Mouse (Mus musculus) kidney, adult 2 months (tissue): Measurements from ENCODE around the gene Nmral1.

Source experiments
- CTCF ChIP-seq: fragments of 200-500 bp; conservative IDR thresholded peaks from 2 replicates; pipeline ENCODE4 v1.5.1; 2011; ENCODE audit warnings: low read depth, mild to moderate bottlenecking, control low read depth, low read length, moderate library complexity, mixed read lengths; ENCODE audit not compliant: insufficient read depth, insufficient read length
- POLR2A ChIP-seq: fragments of 200-500 bp; IDR thresholded peaks from one replicate; pipeline ENCODE4 v1.6.1; 2011; ENCODE audit warnings: low read depth, low read length, control low read depth

DNA sequence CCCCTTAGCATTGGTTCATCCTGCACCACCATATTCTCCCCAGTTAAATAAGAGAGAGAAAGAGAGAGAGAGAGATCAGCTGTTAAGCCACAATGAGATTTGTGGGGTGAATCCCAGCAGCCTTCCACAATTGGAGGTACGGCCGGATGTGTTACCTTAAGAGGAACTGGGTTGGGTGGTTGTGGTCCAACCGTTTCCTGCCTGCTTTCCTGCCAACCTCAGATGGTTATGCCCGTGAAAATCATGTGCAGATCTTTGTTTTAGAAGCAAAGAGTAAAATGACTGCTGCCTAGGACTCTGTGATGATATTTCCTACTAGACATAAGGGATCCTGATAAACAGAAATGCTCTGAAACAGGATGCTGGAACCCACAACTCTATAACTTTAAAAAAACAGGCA, 45.1 kb downstream of the Nmral1 start:
- TF ChIP-seq POLR2A = no peak
- no peak for TF ChIP-seq CTCF
